Mouse (Mus musculus) embryonic facial prominence, embryonic 15.5 days (tissue): ENCODE results near the gene Unc13d. TPM values are rescaled to one million over a fixed set of nuclear protein-coding genes. Genes with fewer than 3 reads are reported as not detected.
"Not testable (repeated sequence)": the region's sequence is repeated elsewhere in the genome, so short reads cannot be mapped to it uniquely, and the experiment has no call there.

Experiments
- ATAC-seq: fragments of 200-750 bp; cut with Nextera tagmentation; 2 replicates; pipeline ENCODE4 v1.8.0; 2017; ENCODE audit warnings: low read depth, moderate TSS enrichment; ENCODE audit not compliant: insufficient number of reproducible peaks, low FRiP score, low TSS enrichment
- H3K27ac ChIP-seq: fragments of 300-500 bp; sonication (generic); replicated peaks from 2 replicates; pipeline ENCODE4 v1.5.1; 2015; ENCODE audit warnings: mild to moderate bottlenecking, inconsistent platforms
- H3K27me3 ChIP-seq: fragments of 300-500 bp; sonication (generic); 2 replicates; pipeline ENCODE4 v1.6.1; 2015; ENCODE audit warnings: inconsistent platforms
- H3K36me3 ChIP-seq: fragments of 300-500 bp; sonication (generic); 2 replicates; pipeline ENCODE4 v1.6.1; 2015; ENCODE audit warnings: mild to moderate bottlenecking, inconsistent platforms
- H3K4me1 ChIP-seq: fragments of 300-500 bp; sonication (generic); 2 replicates; pipeline ENCODE4 v1.6.1; 2015; ENCODE audit warnings: inconsistent platforms
- H3K4me2 ChIP-seq: fragments of 300-500 bp; sonication (generic); replicated peaks from 2 replicates; pipeline ENCODE4 v1.6.1; 2015; ENCODE audit warnings: mild to moderate bottlenecking, inconsistent platforms
- H3K4me3 ChIP-seq: fragments of 300-500 bp; sonication (generic); replicated peaks from 2 replicates; pipeline ENCODE4 v1.5.1; 2015; ENCODE audit warnings: mild to moderate bottlenecking, inconsistent platforms
- H3K9ac ChIP-seq: fragments of 300-500 bp; sonication (generic); 2 replicates; pipeline ENCODE4 v1.6.1; 2015; ENCODE audit warnings: inconsistent platforms
- H3K9me3 ChIP-seq: fragments of 300-500 bp; sonication (generic); replicated peaks from 2 replicates; pipeline ENCODE4 v1.6.1; 2016; ENCODE audit warnings: inconsistent platforms
- WGBS: fragments of 180-500 bp; shearing (Covaris S2); methylation state at CpG from one replicate; pipeline ENCODE4 v1.1.7; 2015; 5-methylcytosine and 5-hydroxymethylcytosine counted together
- polyA plus RNA-seq: library from polyadenylated mRNA; unstranded; fragments of >200 nt; fragmentation: Nextera tagmentation; extraction: Ambion mirVana; gene quantifications from 2 replicates; pipeline ENCODE4 v1.2.1, GENCODE M21; 2015

Gene Unc13d
- polyA plus RNA-seq, 1 experiment from 2014 or later: 4.8 TPM

- H3K9me3 ChIP-seq, H3K4me2 ChIP-seq, ATAC-seq, H3K4me3 ChIP-seq, H3K27ac ChIP-seq, H3K27me3 ChIP-seq, H3K4me1 ChIP-seq, H3K9ac ChIP-seq: not testable (repeated sequence)
- peaks cover 17% of the 10 kb centered on the region for H3K36me3 ChIP-seq
- 89% methylated on average over 4 of the region's 4 CpGs for WGBS
These were observed 58.9 kb downstream of the Unc13d start for GRCm38 (mm10) chr11:116018867-116019266.

GRCm38 (mm10) chr11:116018106-116018505, 59.7 kb downstream of the Unc13d start:
- no peak for ATAC-seq
- Histone ChIP-seq H3K9ac (no peak overlapping the region), H3K27ac (no peak overlapping the region), H3K27me3 (no peaks in the 10 kb centered on the region), H3K4me1 (peaks cover under 1% of the 10 kb centered on the region), H3K9me3 (no peaks in the 10 kb centered on the region), H3K4me3 (no peak overlapping the region), H3K36me3 (peaks cover 17% of the 10 kb centered on the region), H3K4me2 (no peak overlapping the region)
- 31% methylated on average over 6 of the region's 6 CpGs for WGBS

- H3K36me3 ChIP-seq: peaks cover 4% of the 10 kb centered on the region
- H3K9me3 ChIP-seq: no peaks in the 10 kb centered on the region
- no peak overlapping the region for H3K4me3 ChIP-seq
- ATAC-seq: no peak
- H3K4me2 ChIP-seq: no peak overlapping the region
- H3K4me1 ChIP-seq: peaks cover 20% of the 10 kb centered on the region
- no peak overlapping the region for H3K9ac ChIP-seq
- no peak overlapping the region for H3K27ac ChIP-seq
- WGBS: 59% methylated on average over 8 of the region's 8 CpGs
- no peaks in the 10 kb centered on the region for H3K27me3 ChIP-seq
These were observed 62.9 kb downstream of the Unc13d start for GRCm38 (mm10) chr11:116014821-116015220.

GRCm38 (mm10) chr11:116012262-116012947, 65.4 kb downstream of the Unc13d start, which contains the start of gene Galk1:
Galk1 (minus strand) TSS chr11:116012719.
- peak within 1 kb of the TSS; percentile 74 for H3K9ac ChIP-seq
- H3K27ac ChIP-seq: peak within 1 kb of the TSS; percentile 94
- H3K4me1 ChIP-seq: peaks cover 29% of the 10 kb centered on the region
- H3K9me3 ChIP-seq: no peaks in the 10 kb centered on the region
- peak within 1 kb of the TSS; percentile 62 for H3K4me2 ChIP-seq
- peak; percentile 91 for ATAC-seq
- WGBS: under 1% methylated on average over 55 of the region's 55 CpGs
- H3K27me3 ChIP-seq: no peaks in the 10 kb centered on the region
- H3K4me3 ChIP-seq: peak within 1 kb of the TSS; percentile 60
- peaks cover 28% of the 10 kb centered on the region for H3K36me3 ChIP-seq

Other genes with a start within 250 kb of the Unc13d start
- 0.54 and 0.57 TPM in 2 replicates for gene Myo15b, start 219.6 kb downstream of the Unc13d start, polyA plus RNA-seq
- 19.6 and 23.0 TPM in 2 replicates for gene Smim5, start 178.0 kb downstream of the Unc13d start, polyA plus RNA-seq
- 1.6 and 2.6 TPM in 2 replicates for gene Smim6, start 165.9 kb downstream of the Unc13d start, polyA plus RNA-seq
- 32.9 and 38.1 TPM in 2 replicates for gene Sap30bp, start 144.7 kb downstream of the Unc13d start, polyA plus RNA-seq
- 21.4 and 23.9 TPM in 2 replicates for gene Recql5, start 144.5 kb downstream of the Unc13d start, polyA plus RNA-seq
- 21.1 and 21.5 TPM in 2 replicates for gene Itgb4, start 103.3 kb downstream of the Unc13d start, polyA plus RNA-seq
- 173 and 176 TPM in 2 replicates for gene Galk1, start 65.2 kb downstream of the Unc13d start, polyA plus RNA-seq
- 1,738 and 1,786 TPM in 2 replicates for gene H3f3b, start 50.0 kb downstream of the Unc13d start, polyA plus RNA-seq
- gene Unk, start 47.6 kb downstream of the Unc13d start, polyA plus RNA-seq: 36.8 and 42.2 TPM in 2 replicates
- 68.6 and 90.8 TPM in 2 replicates for gene Wbp2, start 9.0 kb upstream of the Unc13d start, polyA plus RNA-seq
- 25.1 and 27.6 TPM in 2 replicates for gene Trim47, start 49.2 kb upstream of the Unc13d start, polyA plus RNA-seq
- gene Trim65, start 53.2 kb upstream of the Unc13d start, polyA plus RNA-seq: 5.2 and 6.1 TPM in 2 replicates
- 86.9 and 93.7 TPM in 2 replicates for gene Mrpl38, start 60.9 kb upstream of the Unc13d start, polyA plus RNA-seq
- 36.9 and 44.9 TPM in 2 replicates for gene Fbf1, start 90.2 kb upstream of the Unc13d start, polyA plus RNA-seq
- 81.0 and 86.7 TPM in 2 replicates for gene Ten1, start 120.9 kb upstream of the Unc13d start, polyA plus RNA-seq
- gene Acox1, start 121.1 kb upstream of the Unc13d start, polyA plus RNA-seq: 29.1 and 31.1 TPM in 2 replicates
- gene Evpl, start 160.1 kb upstream of the Unc13d start, polyA plus RNA-seq: 28.1 and 28.5 TPM in 2 replicates
- 101 and 103 TPM in 2 replicates for gene Srp68, start 196.3 kb upstream of the Unc13d start, polyA plus RNA-seq
- 0.27 and 0.47 TPM in 2 replicates for gene Galr2, start 203.0 kb upstream of the Unc13d start, polyA plus RNA-seq
- gene Exoc7, start 229.3 kb upstream of the Unc13d start, polyA plus RNA-seq: 67.5 and 68.8 TPM in 2 replicates